Mouse (Mus musculus): ENCODE measurements around the gene Pus1. TPM values are rescaled to one million over a fixed set of nuclear protein-coding genes. Genes with fewer than 3 reads are reported as not detected.

Pus1 gene
- polyA plus RNA-seq, 1 experiment from 2014 or later = 35.5 TPM

DNA sequence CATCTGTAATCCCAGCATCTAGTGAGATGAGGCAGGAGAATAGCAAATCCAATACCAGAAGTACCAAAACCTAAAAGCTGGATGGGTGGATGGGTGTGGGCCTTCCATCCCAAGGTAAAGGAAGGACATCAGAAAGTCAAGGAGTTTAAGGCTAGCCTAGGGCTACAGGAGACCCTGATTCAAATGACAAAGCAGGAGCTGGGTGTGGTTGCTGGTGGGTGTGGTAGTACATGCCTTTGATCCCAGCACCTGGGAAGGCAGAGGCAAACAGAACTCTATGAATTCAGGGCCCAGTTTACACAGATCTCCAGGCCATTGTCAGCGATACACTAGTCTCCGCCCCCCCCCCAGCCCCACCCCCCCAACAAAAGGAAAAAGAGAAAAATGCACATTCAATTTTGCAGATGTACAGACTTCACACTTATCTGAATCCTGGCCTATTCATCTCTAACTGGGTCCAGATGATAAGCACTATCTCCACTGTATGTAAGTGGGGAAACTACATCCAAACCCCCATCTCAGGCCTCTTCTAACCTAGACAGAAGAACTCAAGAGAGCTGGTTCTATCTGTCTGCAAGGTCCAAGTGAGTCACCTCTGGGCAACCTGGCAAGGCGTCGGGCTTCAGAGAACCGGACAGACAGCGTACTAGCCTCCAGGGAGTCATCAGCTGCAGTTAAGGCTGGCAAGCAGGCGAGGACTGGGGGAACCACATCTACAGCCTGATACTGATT, 23.7 kb upstream of the Pus1 start:
- no peak overlapping the region for H3K4me2 ChIP-seq
- no peaks in the 10 kb centered on the region for H3K9me3 ChIP-seq
- peaks cover 32% of the 10 kb centered on the region for H3K4me1 ChIP-seq (replicated peaks)
- ATAC-seq (ENCODE audit: insufficient number of reproducible peaks, insufficient read depth, low FRiP score, low TSS enrichment, low read depth) = no peak
- H3K4me3 ChIP-seq (replicated peaks) = no peak overlapping the region
- H3K27me3 ChIP-seq = no peaks in the 10 kb centered on the region
- no peak overlapping the region for H3K27ac ChIP-seq
- H3K36me3 ChIP-seq = peaks cover 72% of the 10 kb centered on the region
- 85% methylated on average over 7 of the region's 7 CpGs for WGBS
- no peak overlapping the region for H3K9ac ChIP-seq (replicated peaks)

DNA sequence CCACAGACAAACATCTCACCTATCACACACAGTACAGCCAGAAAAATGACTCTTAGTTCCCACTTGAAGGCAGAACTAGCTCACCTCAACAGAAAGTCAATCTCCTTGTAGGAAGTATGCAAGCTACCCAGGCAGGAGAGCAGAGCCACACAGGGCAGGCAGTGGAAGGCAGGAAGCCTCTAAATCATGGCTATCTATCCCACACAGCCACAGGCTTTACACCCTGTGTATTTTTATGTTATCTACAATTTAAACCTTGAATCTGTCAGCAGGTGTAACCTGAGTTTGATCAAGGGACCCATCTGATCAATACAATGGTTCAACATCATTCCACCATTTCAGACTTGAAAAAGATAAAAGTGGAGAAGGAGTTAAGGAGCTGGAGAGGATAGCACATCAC, 22.4 kb upstream of the Pus1 start:
- Histone ChIP-seq H3K9me3 (no peaks in the 10 kb centered on the region), H3K27ac (no peak overlapping the region), H3K4me1 (replicated peaks) (peaks cover 18% of the 10 kb centered on the region), H3K36me3 (peaks cover 86% of the 10 kb centered on the region), H3K27me3 (no peaks in the 10 kb centered on the region), H3K4me2 (no peak overlapping the region), H3K9ac (replicated peaks) (no peak overlapping the region), H3K4me3 (replicated peaks) (no peak overlapping the region)
- no peak for ATAC-seq (ENCODE audit: insufficient number of reproducible peaks, insufficient read depth, low FRiP score, low TSS enrichment, low read depth)

GRCm38 (mm10) chr5:110802186-110802585, 21.7 kb upstream of the Pus1 start:
- no peak overlapping the region for H3K9ac ChIP-seq (replicated peaks)

DNA sequence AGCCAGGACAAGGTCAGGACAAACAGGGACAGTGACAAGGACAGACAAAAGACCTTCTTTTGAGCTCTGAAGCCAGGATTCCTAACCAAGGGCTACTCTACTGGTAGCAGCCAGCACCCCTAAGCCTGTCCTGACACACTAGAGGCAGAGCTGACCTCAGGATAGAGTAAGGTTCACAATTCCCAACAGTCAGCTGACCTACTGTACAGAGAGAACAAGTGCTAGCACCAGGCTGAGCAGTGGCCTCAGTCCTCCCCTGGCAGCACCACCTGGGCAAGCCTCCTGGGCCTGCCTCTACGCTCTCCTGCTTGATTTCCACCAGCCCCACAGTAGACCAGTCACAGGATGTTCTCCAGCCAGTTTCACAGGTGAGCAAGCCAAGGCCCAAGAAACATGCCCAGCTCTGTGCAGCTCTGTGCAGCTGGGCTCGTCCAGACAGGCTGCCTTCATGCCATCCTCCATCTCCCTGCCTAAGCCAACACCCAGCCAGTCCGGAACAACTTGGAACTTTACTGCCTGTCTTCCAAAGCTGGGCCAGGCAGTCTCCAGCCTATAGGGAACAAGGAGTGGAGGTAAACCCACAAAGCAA, 20.7 kb upstream of the Pus1 start:
- H3K4me1 ChIP-seq (replicated peaks) = peaks cover 4% of the 10 kb centered on the region
- no peaks in the 10 kb centered on the region for H3K27me3 ChIP-seq
- H3K4me2 ChIP-seq = no peak overlapping the region
- peaks cover 92% of the 10 kb centered on the region for H3K36me3 ChIP-seq
- no peak overlapping the region for H3K9ac ChIP-seq (replicated peaks)
- WGBS = 79% methylated on average over 3 of the region's 3 CpGs
- no peak overlapping the region for H3K27ac ChIP-seq
- no peak overlapping the region for H3K4me3 ChIP-seq (replicated peaks)
- no peaks in the 10 kb centered on the region for H3K9me3 ChIP-seq
- ATAC-seq (ENCODE audit: insufficient number of reproducible peaks, insufficient read depth, low FRiP score, low TSS enrichment, low read depth) = no peak

More at GRCm38 (mm10) chr5:110802186-110802585, 21.7 kb upstream of the Pus1 start:
- H3K36me3 ChIP-seq = peaks cover 92% of the 10 kb centered on the region
- no peaks in the 10 kb centered on the region for H3K9me3 ChIP-seq
- H3K4me2 ChIP-seq = no peak overlapping the region
- peaks cover 13% of the 10 kb centered on the region for H3K4me1 ChIP-seq (replicated peaks)
- ATAC-seq (ENCODE audit: insufficient number of reproducible peaks, insufficient read depth, low FRiP score, low TSS enrichment, low read depth) = no peak
- 92% methylated on average over 4 of the region's 4 CpGs for WGBS
- H3K4me3 ChIP-seq (replicated peaks) = no peak overlapping the region
- H3K27me3 ChIP-seq = no peaks in the 10 kb centered on the region
- H3K27ac ChIP-seq = no peak overlapping the region

- Histone ChIP-seq H3K4me1 (replicated peaks) (no peaks in the 10 kb centered on the region), H3K36me3 (peaks cover 99% of the 10 kb centered on the region), H3K9me3 (no peaks in the 10 kb centered on the region), H3K9ac (replicated peaks) (no peak overlapping the region), H3K27me3 (no peaks in the 10 kb centered on the region), H3K27ac (no peak overlapping the region), H3K4me3 (replicated peaks) (no peak overlapping the region), H3K4me2 (no peak overlapping the region)
- 78% methylated on average over 4 of the region's 4 CpGs for WGBS
- no peak for ATAC-seq (ENCODE audit: insufficient number of reproducible peaks, insufficient read depth, low FRiP score, low TSS enrichment, low read depth)
These were observed 17.2 kb upstream of the Pus1 start for GRCm38 (mm10) chr5:110797696-110798095.

- Histone ChIP-seq H3K36me3 (peaks cover 100% of the 10 kb centered on the region), H3K27me3 (no peaks in the 10 kb centered on the region), H3K4me2 (no peak overlapping the region), H3K4me3 (replicated peaks) (no peak overlapping the region), H3K27ac (no peak overlapping the region), H3K9me3 (no peaks in the 10 kb centered on the region), H3K4me1 (replicated peaks) (no peaks in the 10 kb centered on the region), H3K9ac (replicated peaks) (no peak overlapping the region)
- ATAC-seq (ENCODE audit: insufficient number of reproducible peaks, insufficient read depth, low FRiP score, low TSS enrichment, low read depth) = no peak
- 95% methylated on average over 7 of the region's 7 CpGs for WGBS
These were observed 13.9 kb upstream of the Pus1 start for GRCm38 (mm10) chr5:110794363-110794762.

DNA sequence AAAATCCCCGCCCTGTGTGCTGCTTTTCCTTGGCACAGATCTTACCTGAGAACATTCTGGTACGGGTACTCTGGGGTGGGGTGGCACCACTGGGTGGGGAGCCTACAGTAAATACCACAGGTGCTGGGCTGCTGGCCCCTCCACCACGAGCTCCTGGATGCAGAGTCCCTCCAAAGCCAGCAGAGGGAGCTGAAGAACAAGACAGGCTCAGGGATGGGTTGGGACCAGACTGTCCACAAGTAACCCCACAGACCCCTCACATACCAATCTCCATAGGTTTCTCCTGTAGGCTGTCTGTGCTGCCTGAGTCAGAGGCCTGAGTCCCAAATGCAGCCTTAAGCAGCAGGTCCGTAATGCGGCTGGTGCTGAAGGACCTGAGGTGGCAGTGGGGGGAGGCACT, 8.2 kb upstream of the Pus1 start:
- no peak overlapping the region for H3K9ac ChIP-seq (replicated peaks)
- H3K27ac ChIP-seq = no peak overlapping the region
- no peak overlapping the region for H3K4me2 ChIP-seq
- H3K4me3 ChIP-seq (replicated peaks) = no peak overlapping the region
- no peaks in the 10 kb centered on the region for H3K9me3 ChIP-seq
- H3K36me3 ChIP-seq = peaks cover 91% of the 10 kb centered on the region
- 66% methylated on average over 5 of the region's 5 CpGs for WGBS
- H3K4me1 ChIP-seq (replicated peaks) = no peaks in the 10 kb centered on the region
- no peak for ATAC-seq (ENCODE audit: insufficient number of reproducible peaks, insufficient read depth, low FRiP score, low TSS enrichment, low read depth)
- H3K27me3 ChIP-seq = no peaks in the 10 kb centered on the region

DNA sequence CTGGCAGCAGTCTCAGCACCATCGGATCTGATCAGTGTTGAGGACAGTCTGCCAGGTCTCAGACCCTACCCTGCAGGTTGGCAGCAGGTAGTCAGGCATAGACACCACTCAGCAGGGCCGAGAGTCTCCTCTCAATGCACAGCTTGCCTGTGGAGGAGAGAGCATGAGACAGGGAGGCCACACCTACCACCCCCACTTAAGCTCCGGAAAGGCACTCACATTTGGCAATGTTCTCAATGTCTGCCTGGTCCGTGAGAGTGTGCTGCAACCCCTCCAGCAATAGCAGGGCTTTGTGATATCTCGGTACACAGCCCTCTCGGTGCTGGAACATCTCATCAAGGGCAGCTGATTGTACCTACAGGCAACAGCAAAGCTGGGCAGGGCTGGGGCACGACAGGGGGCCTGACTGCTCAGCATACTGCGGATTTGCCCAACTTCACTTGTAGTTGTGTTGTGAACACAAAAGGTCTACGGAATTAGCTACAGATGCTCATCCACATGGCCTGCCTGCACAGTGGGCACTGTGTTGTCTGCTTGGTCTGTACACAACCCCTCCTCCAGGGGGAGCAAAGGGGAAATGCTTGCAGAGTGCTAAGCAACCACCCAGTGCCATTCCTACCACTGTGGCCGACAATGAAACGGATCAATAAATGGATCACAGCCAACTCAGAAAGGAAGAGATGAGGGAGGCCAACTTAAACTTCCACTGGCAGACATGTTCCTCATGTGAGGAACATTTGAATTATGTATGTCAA, 5.8 kb upstream of the Pus1 start:
- Histone ChIP-seq H3K4me3 (replicated peaks) (no peak overlapping the region), H3K9ac (replicated peaks) (no peak overlapping the region; the same call in 1 of the 2 replicates), H3K36me3 (peaks cover 67% of the 10 kb centered on the region), H3K9me3 (no peaks in the 10 kb centered on the region), H3K4me1 (replicated peaks) (no peaks in the 10 kb centered on the region), H3K27ac (no peak overlapping the region), H3K27me3 (no peaks in the 10 kb centered on the region), H3K4me2 (no peak overlapping the region)
- ATAC-seq (ENCODE audit: insufficient number of reproducible peaks, insufficient read depth, low FRiP score, low TSS enrichment, low read depth) = no peak
- WGBS = 89% methylated on average over 11 of the region's 11 CpGs

- Histone ChIP-seq H3K27ac (no peak overlapping the region), H3K4me3 (replicated peaks) (no peak overlapping the region), H3K4me2 (no peak overlapping the region), H3K36me3 (peaks cover 44% of the 10 kb centered on the region), H3K9me3 (no peaks in the 10 kb centered on the region), H3K4me1 (replicated peaks) (peaks cover 26% of the 10 kb centered on the region), H3K27me3 (no peaks in the 10 kb centered on the region), H3K9ac (replicated peaks) (no peak overlapping the region)
- 76% methylated on average over 8 of the region's 8 CpGs for WGBS
- ATAC-seq (ENCODE audit: insufficient number of reproducible peaks, insufficient read depth, low FRiP score, low TSS enrichment, low read depth) = no peak
These were observed 2.7 kb upstream of the Pus1 start for GRCm38 (mm10) chr5:110783150-110783549.

DNA sequence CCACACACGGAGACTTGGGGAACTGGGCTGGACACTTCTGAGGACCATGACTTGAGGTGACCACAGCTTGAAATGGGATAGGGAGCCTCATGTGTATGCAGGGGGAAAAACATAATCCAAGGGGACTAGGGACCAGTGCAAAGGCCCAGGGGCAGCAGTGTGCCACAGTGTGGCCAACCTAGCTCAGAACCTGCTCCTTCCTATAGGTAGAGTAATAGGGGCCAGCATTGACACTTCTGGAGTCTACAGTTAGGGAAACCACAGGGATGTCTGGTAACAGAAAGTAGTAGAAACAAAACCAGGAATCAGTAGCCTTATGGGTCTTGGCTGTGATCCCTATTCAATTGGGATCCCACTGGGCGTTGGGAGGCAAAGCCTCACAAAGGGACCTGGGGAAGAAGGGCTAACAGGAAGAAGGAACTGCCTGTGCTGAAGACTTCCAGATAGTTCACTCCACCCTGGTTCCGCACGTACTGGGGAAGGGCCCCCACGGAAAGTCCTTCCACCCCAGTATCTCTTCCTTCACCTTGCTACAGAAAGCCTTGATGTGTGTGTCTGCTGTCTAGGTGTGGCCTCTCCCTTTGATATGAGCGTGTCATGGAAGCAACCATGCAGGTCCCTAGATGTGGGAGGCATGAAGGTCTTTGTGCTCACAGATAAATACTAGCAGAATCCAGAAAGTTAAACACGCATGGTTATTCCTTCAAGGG, 1.2 kb upstream of the Pus1 start:
- H3K36me3 ChIP-seq = peaks cover 43% of the 10 kb centered on the region
- H3K9me3 ChIP-seq = no peaks in the 10 kb centered on the region
- H3K4me3 ChIP-seq (replicated peaks) = no peak overlapping the region
- ATAC-seq (ENCODE audit: insufficient number of reproducible peaks, insufficient read depth, low FRiP score, low TSS enrichment, low read depth) = no peak
- H3K4me2 ChIP-seq = no peak overlapping the region
- H3K27ac ChIP-seq = 0 out of 2 replicates have a peak overlapping the region, but pooled peaks have one; percentile 53
- peaks cover 26% of the 10 kb centered on the region for H3K4me1 ChIP-seq (replicated peaks)
- H3K27me3 ChIP-seq = no peaks in the 10 kb centered on the region
- H3K9ac ChIP-seq (replicated peaks) = no peak overlapping the region
- WGBS = 83% methylated on average over 7 of the region's 7 CpGs
